Mouse (Mus musculus) T-helper 2 cell (primary cell): ENCODE measurements around the gene Ppp1r16b.

Experiments
- in situ Hi-C: fragments of 300-600 bp; cut with MboI, MseI; formaldehyde crosslinking; loops from one replicate; pipeline ENCODE4 v1.15.1; 2025; ENCODE audit warnings: high pct_unique_total_duplicates

Ppp1r16b gene

DNA sequence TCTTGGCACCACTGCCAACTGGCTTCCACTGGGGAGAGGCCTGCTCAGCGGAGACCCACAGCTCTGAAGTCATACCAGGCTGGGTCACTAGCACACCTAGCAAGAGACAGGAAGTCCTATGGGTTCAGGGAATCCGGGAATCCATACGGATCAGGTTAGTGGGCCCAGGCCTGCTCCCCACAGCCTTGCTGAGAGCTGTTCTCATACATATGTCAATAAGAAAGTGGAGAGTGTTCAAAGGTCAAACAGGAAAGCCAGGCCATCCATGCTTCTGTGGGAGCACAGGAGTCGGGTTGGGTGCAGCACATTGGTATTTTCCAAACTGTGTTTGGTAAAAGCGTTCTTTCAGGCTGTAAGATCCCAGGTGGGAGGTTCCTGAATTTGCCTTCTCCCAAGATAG is 97.1 kb downstream of the Ppp1r16b start:
- in situ Hi-C loops: loop anchor here (10.0 kb wide), 1 partner anchor 338 kb away; no protein-coding TSS in a partner anchor

DNA sequence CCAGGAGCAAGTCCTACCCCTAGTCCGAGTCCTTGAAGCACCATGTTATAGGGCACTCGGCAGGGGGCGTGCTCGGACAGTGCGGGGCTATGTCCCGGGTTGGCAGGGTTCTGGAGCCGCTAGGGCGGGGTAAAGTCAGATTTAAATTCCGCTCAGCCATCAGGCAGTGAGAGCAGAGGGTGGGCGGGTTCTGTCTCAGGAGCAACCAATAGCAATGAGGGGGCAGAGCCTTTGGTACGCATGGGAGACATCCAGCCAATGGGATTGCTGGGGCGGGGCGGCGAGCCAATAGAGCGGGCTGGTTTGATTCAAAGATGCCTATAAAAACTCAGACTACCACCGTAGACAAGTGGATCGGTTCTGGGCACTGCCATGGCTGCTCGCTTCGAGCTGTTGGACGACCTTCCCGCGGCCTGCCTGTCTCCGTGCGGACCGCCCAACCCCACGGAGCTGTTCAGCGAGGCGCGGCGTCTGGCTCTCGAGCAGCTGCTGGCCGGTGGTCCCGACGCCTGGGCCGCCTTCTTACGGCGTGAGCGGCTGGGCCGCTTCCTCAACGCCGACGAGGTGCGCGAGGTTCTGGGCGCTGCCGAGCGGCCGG is 102.6 kb downstream of the Ppp1r16b start, which contains the start of gene Fam83d:
Gene Fam83d (plus strand): TSS at position 352 of the 598 bp plus-strand sequence.
- in situ Hi-C loops: loop anchor here (10.0 kb wide), 1 partner anchor 343 kb away; no protein-coding TSS in a partner anchor

DNA sequence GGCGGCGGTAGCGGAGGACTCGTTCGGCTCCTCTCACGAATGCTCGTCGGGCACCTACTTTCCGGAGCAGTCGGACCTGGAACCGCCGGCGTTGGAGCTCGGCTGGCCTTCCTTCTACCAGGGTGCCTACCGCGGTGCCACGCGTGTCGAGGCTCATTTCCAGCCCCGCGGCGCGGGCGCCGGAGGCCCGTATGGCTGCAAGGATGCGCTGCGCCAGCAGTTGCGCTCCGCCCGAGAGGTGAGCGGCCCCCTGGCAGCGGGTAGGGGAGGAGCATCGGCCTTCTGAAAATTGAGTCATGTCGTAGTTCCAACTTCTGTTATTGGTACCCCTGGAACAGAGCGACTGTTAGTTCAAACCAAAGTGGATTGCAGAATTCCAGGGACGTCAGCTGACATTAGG is 103.2 kb downstream of the Ppp1r16b start:
- in situ Hi-C loops: loop anchor here (10.0 kb wide), 1 partner anchor 344 kb away; no protein-coding TSS in a partner anchor

DNA sequence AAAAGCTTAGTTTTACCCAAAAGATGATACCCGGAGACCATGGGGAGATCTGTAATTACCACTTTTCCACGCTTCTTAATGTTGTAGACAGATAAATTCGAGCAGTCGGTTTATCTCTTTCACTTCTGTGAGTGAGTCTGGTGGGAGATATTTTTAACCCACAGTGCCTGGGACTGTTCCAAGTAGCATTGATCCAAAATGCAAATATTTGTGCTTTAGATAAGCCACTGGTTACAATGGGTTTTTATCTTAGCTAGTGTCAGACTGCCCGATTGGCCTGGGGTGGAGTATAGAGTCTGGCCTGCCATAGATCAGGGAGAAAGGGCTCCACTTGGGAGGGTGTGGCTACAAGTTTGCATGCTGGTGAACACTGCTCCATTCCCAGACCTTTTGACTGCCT is 103.6 kb downstream of the Ppp1r16b start:
- in situ Hi-C loops: loop anchor here (10.0 kb wide), 1 partner anchor 344 kb away; no protein-coding TSS in a partner anchor

DNA sequence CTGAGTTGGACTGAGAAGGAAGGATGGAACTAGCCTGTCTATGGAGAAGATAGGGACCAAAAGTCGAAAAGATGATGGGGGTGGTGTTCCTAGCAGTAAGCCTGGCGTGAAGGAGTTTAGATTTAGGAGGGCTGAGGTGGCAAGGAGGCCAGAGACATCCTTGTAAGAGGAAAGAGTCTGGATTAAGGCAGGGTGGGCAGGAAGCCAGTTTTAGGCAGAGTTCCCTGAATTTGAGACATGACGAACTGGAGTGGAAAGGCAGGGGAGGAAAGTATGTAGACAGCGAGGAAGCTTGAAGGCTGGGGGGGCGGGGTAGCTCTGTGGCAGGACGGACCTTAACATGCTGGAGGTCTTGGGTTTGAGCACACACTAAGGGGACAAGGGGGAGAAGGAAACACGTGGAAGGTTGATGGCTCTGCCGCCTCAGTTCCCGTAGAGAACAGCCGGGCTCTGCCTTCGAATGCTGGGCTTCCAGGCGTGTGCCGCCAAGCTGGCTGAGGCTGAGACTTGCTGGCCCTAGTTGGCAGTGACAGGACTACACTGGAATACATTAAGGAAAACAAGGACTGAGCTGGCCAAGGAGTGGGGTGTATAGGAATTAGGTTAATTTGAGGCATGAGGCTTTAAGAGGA is 105.0 kb downstream of the Ppp1r16b start:
- in situ Hi-C loops: no loop called here

DNA sequence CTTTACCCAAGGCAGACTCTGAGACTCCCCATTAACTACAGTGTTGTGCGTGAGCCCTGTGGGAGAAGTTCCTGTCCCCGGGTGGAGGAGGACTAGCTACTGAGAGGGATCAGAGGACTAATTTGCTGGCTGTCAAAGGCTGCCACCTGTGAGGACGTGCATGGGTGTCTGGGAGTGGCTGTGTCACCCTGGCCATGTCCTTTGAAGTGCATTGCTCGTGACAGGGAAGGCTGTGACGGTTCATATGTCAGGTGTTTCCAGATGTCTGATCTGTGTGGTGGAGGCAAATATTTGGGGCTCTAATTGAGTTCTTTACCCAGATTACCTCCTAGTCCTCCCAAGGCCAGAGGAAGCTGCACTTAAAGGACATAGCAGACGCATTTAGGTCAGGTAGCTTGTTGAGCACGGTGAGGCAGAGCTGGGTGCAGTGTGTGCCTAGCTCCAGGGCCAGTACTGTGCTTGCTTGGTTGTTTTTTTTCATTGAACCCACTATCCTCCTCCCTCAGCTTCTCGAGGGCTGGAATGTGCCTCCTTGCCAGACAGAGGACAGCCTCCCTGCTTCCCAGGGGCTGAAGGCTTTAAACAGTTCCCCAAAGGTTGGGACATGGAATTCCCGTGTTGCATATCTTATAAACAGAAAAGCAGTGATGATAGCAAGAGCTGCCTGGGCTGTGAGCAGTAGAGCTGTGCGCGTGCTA is 106.0 kb downstream of the Ppp1r16b start:
- in situ Hi-C loops: no loop called here

DNA sequence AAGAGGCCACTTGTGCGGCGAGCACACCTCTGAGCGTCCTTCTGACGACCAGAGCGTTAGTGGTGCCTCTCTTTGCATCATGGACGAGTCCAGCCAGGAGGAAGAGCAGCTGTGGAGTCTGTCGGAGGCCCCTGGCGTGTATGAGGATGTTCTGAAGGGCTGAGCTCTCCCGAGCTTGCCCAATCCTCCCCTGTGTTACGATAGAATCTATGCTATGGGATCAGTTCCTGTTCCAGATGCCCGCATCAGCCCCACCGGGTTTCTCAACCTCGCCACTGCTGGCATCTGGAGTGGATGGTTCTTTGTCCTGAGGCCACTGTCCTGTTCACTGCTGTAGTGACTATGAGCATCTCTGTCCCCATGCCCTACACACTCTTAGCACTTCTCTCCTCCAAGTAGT is 107.6 kb downstream of the Ppp1r16b start:
- in situ Hi-C loops: no loop called here

DNA sequence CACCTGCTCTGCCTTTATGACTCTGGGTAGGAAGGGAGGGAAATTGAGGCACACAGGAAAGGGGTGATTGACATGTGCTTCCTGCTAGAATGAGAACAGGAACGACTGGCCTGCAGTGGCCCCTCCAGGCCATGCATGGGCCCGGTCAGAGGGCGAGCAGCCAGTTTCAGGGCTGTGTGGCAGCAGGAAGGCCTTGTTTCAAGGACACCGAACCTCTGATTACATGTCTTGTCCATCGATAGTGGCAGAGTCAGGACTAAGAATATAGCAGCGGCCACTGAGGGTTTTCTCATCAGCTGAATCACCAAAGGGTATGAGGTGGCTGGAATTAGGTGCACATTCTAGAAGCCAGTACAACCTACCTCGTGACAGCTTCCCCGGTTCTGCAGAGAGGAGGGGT is 109.7 kb downstream of the Ppp1r16b start:
- in situ Hi-C loops: no loop called here

DNA sequence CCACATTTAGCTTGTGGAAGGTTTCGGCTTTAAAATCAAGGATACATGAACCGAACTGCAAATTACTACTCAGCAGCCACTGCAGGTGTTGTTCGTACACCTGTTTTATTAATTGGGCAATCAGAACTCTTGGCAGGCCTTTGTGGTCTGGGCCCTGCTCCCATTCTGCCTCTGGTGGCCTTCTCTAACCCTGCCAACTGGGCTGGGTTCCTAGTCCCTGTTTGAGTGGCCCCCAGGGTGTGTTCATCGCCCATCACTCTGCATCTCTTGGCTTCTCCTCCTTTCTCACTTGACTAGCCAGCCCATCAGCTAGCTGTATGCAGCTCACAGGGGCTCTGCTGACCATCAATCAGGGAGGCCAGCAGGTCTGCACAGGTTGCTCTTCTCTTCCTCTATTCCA is 111.5 kb downstream of the Ppp1r16b start:
- in situ Hi-C loops: no loop called here

DNA sequence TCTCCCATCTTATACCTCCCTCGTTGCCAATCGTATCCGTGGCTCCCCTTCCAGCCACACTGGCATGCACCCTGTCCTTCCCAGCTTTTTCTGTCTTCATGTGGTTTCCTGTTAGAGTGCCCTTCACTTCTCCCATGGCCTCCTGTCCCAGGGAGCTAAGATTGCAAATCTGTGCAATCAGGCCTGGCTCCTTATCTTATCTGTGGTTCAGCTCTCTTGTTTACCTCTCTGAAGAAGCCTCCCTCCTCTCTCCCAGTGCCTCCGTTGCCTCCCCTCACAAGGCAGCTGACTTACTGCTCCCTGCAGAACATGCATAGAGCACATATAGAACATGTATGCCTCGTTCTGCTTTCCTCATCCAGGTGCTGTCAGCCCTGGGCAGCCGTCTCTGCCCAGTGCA is 112.3 kb downstream of the Ppp1r16b start:
- in situ Hi-C loops: no loop called here

DNA sequence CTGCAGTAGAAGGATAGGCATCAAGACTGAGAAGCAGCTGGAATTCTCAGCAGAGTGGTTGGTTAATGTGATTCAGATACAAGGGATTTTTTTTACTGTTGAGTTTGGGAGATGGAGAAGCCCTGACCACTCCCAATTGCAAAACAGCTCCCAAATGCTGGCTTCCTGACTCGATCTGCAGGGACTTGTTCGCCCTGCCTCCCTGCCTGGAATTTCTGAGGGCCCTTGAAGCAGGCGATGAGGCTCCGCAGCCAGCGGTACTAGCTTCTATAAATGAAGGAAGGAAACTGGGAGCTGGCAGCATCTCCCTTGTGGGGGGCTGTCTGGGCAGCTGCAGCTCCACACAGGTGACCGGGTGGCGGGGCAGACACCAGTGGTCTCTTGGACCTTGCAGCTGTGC is 113.2 kb downstream of the Ppp1r16b start:
- in situ Hi-C loops: no loop called here

DNA sequence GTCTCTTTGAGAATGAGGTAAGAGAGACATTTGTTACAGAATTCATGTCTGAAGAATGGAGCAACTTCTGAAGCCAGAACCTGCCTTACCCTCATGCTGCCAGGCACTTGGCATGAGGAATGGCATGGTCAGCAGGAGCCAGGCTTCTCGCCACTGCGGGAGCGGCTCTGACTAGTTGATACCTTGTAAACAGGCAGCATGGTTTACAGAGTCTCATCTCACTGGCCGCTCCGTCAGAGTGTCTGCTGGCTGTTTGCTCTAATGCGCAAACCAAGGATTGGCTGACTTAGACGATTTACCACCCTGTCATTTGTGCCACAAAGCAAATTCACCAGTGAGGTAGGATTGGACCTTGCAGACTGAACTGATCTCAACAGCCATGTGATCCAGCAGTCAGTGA is 115.9 kb downstream of the Ppp1r16b start:
- in situ Hi-C loops: no loop called here

DNA sequence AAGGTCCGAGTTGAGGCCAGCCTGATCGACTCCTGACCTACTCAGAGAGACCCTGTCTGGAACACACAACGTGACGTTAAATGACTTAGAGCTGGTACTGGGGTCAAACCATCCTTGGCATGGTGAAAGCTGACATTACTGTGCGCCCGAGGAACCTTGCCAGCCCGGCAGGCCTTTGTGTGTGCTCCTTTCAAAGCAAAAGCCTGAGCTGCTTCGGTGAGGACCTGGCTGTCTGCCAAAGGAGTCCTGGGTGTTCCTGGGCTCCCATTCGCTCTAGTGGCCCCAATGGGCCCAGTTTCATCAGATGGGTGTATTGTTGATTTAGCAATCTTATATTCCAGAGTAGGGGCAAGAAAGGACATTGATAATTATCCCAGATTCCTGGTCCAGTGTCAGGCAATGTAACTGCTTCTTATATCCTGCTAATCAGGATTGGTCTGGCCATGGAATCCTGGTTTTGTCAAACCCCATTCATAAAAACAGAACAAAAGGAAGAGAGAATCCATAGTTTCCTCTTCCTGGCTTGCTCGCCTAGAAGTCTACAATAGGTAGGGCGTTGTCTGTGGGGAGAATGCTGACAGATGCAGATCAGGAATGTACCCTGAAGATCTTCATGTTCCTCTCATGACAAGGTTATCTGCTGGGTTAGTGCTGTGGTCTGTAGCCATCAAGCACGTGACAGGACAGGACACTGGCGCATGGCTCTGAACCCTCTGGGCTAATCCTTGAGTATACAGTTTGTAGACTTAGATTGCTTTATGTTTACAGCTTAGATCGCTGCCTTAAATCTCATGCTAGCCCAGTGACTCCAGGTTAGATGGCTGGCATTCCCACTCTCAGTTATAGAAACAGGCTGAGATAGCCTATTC is 122.0 kb downstream of the Ppp1r16b start:
- in situ Hi-C loops: no loop called here

DNA sequence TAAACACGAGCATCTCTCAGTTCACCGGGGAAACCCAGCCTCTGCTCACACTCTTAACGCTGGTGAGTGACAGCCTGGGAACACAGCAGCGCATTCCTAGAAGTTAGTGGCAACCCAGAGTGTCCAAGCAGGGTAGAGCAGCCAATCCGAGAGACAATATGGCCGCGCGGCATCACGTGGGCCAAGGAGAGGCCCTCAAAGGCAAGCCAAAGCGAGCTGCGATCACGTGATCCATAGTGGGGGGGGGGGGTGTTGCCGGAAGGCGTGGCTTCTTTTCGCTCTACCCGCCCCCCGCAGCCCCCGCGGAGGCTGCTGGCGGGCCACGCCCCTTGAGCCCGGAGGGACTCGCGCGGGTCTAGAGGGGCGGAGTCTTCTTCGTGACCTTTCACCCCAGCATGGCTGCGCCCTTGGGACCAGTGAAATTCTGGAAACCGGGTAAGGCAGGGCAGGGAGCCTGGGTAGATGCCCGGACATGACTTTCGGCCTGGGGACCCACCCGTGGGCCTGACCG is 129.4 kb downstream of the Ppp1r16b start, which contains the start of gene Dhx35:
Gene Dhx35 (plus strand): TSS at position 314 of the 511 bp plus-strand sequence.
- in situ Hi-C loops: no loop called here

DNA sequence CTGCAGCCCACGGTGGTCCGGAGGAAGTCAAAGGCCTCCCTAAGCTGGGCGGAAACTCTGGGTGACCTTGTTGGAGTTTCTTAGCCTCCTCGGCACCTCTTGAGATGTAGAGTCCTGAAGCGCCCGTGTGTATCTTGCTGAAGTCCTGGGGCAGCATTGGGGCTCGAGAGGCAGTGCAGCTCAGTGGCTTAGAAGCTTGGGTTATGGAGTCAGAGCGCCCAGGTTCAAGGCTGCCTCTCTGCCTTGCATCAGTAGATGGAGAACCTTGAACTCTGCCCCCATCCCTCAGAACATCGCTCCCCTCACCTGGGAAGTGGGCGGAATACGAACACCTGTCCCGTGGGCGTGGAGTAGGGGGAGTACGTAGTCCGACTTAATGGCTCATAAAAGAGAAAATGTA is 129.8 kb downstream of the Ppp1r16b start:
- in situ Hi-C loops: no loop called here

DNA sequence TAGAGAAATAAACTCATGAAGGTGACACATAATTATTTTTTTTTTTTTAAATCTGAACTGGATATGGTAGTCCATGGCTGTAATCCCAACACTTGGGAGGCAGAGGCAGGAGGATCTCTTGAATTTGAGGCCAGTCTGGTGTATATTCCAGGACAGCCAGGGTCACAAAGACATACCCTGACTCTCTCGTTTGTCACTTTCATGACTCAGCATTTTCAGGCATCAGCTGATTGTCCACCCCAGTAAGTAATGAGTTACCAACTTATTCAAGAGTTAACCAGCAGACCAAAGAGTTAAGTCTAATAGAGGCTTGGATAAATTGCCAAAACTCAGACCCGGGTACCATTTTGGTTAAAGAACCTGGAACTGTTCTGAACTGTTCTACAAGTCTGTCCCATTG is 130.7 kb downstream of the Ppp1r16b start:
- in situ Hi-C loops: no loop called here

DNA sequence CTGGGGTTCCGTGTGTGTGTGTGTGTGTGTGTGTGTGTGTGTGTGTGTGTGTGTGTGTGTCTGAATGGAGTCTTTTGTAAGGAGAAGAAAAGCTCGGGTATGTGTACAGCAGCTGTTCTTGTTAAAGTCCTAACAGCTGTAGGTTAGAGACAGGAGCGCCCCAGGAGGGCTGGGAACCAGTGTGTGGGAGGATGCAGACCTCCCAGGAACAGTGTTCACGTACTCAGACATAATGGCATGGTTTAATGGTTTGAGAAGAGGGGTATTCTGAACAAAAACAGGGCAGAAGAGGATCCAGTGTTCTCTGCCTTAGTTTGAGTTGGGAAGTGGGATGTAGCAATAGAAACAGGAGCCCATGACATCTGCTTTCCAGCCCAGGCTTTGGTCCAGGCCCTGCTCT is 134.1 kb downstream of the Ppp1r16b start:
- in situ Hi-C loops: no loop called here

DNA sequence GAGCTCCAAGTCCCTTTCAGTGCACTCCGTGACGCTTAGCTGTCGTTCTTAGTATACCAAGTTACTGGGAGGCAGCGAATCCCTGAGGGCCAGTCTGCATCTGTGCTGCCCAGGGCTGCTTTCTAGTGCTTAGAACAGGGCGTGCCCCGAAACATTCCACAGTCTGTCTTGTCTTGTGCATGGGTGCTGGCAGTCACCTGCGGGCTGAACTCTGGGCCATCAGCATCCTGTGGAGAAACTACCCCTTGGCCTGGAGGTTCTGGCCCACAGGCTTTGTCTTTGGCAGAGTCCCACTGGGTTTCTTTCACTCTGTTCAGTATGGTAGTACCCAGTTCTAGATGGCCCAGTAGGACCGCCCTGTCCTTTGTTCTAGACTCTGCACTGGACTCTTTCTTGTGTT is 135.6 kb downstream of the Ppp1r16b start:
- in situ Hi-C loops: no loop called here

DNA sequence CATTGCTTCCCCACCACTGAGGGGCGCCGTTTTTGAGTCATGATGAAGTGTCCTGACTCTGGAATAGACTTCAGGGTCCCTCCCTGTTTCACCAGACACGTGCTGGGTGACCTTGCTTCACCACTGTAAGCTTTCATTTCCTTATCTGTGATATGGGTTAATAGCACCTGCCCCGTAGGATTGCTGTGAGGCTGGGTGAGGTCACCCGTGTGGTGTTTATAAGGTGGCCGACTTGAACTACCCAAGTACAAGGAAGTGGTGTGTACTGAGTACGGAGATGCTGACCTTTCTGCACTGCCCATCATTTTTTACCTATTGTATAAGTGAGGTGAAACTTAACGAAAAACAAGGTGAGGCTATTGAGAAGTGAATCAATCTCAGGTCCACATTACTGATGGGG is 138.4 kb downstream of the Ppp1r16b start:
- in situ Hi-C loops: no loop called here

DNA sequence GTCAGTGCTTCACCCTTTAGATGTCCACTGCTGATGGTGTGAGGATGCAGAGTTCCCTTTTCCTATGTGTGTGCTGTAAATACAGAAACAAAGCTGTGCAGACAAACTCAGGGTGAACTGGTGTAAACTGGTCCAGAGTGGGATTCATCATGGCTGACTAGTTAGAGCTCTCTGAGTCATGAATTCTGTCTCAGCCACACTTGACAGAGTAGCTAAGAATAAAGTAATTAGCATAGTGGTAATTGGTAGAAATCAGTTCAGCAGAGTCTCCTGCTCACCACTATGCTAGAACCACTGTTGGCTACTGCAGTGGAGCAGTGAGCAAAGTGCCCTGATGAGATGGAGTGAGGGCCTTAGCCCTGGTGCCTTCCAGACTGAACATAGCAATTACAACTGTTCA is 150.5 kb downstream of the Ppp1r16b start:
- in situ Hi-C loops: no loop called here
